Mouse (Mus musculus) MN1 (cell line): ENCODE measurements around the gene Wdr83.

Experiments
- DNase-seq: peaks from one replicate; pipeline ENCODE4 v3.0.0-alpha.2; 2016; ENCODE audit warnings: low spot score

Gene Wdr83

DNA sequence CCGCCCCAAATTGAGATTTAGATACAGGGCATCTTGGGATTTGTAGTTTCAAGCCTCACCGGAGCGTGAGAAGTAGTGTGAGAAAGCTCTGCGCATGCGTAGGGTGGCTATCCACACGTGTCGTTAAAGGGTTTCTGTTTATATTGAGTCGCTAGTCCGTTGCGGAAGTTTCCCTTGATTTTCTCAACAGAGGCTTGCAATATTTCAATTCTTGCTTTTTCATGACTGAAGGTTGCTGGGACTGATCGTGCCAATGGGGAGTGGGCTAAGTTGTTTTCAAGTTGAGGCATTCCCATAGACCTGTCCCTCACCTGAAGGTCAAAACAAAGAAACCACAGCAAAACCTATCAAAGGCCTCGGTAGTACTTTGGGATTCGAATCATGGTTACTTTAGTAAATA is 46.3 kb downstream of the Wdr83 start:
- DNase-seq = no peak

DNA sequence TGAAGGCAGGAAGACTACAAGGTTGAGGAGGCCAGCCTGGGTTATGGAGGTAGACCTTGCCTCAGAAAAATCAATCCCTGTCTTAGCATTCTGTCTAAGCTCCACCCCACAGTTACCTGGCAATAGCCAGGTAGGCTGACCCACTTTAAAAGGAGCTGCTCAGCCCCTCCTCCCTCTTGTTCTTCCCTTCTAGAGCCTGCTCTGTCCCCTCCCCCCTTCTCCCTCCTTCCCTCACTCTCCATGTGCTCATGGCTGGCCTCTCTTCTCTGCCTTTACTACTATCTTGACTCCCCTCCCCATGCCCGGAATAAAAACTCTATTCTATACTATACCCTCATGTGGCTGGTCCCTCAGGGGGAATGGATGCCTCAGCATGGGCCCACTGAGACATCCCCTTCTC is 47.2 kb downstream of the Wdr83 start:
- DNase-seq = no peak

DNA sequence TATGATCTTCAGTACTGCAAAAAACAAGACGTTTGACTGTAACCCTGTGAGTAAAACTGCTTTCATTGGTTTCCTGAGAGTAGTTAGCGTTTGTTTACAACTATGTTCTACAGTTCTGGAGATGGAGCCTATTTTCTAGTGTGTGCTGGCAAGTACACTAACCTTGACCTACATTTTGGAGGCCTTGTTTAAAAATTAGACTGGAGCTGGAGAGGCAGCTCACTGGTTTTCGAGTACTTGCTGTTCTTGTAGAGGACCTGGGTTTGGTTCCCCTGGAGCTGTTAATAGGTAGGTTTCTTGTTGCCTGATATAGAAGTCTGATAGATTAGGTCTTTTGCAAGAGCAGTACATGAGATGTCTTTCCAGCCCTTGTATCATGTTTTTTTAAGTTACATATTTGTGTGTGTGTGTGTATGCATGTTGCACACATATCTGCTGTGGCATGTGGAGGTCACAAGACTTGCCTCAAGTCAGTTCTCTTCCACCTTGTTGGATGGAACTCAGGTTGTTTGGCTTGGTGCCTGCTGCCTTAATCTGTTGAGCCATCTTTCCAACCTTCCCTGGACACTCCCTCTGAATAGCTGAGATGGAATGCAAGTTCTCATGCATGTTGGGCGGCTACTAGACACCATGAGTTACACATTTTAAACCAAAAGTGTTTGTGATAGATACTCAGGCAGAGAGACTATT is 48.3 kb downstream of the Wdr83 start:
- DNase-seq = no peak

DNA sequence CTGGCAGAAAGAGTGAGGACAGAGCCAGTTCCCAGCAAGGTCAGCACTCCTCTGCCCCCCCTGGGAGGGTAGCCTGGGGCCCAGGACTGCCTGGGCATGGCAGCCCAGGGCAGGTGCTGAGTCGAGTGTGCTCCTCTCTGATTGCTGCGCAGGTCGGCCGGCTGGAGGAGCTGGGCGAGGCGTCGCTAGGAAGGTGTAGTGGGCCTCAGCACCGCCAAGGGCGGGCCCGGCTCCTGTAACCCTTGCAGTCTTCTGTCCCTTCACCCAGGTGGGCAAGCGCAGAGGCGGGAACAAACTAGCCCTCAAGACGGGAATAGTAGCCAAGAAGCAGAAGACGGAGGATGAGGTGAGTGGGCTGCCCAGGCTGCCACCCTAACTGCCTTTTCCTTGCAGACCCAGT is 51.8 kb downstream of the Wdr83 start:
- no peak for DNase-seq

DNA sequence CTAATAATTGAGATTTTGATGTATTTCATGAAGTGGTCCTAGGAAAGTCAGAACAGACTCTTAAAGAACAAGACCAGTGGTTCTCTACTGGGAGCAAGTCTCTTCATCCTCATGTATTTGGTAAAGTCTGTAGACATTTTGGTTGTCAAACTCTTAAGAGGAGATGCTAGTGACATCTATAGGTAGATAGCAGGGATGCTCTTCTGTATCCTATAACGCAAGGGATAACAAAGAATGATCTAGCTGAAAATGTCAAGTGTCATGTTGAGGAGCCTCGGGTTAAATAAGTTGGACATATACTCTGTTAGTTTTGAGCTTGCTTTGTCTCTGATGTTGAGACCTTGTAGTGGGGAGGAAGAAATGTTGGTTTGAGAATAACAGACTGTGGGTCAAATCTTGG is 53.2 kb downstream of the Wdr83 start:
- peak; percentile 59 for DNase-seq

DNA sequence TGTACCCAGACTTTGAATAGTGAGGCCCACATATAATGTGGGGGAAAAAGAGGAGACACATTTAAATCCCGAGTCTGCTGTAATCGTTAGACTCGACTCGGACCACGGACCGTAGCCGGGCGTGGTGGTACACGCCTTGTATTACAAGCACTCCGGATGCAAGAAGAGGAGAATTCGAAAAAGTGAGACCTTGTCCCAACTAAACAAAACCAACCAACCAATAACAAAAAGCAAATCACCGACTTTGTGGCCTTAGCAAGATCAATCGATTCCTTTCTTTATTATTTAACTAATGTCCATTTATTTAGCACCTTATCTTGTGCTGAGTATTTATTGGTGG is 53.6 kb downstream of the Wdr83 start:
- peak; percentile 46 for DNase-seq

DNA sequence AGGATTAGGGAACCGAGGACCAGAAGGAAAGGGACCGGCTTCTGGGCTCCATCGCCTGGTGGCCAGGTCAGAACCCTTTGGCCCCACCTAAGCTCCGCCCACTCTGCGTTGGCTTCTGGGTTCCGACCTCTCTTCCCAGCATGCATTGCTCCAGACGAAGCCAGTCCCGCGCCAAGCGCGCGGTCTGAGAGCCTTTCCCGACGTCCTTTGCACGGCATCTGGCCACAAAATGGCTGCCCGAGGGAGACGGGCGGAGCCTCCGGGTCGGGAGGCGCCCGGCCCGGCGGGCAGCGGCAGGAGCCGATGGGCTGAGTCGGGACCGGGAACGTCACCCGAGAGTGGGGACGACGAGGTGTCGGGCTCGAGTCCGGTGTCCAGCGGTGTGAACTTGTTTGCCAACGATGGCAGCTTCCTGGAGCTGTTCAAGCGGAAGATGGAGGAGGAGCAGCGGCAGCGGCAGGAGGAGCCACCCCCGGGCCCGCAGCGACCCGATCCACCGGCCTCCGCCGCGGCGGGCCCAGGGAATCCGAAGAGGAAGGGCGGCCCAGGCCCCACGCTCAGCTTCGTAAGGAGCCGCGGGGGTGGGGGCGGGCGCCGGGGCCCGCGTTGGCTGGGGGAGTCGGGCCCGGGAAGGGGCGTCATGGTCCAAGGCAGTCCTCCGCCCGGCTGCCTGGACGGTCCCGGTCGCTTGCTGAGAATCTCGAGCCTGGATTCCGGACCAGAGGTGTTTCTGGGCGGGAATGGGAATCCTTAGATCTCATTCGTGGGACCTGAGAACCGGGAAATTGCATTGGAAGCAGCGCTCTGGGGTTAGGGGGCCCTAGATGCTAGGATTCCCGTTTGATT is 54.2 kb downstream of the Wdr83 start, which contains the start of gene Trir:
Gene Trir (plus strand): TSS at position 154 of the 846 bp plus-strand sequence.
- DNase-seq = peak; percentile 99

DNA sequence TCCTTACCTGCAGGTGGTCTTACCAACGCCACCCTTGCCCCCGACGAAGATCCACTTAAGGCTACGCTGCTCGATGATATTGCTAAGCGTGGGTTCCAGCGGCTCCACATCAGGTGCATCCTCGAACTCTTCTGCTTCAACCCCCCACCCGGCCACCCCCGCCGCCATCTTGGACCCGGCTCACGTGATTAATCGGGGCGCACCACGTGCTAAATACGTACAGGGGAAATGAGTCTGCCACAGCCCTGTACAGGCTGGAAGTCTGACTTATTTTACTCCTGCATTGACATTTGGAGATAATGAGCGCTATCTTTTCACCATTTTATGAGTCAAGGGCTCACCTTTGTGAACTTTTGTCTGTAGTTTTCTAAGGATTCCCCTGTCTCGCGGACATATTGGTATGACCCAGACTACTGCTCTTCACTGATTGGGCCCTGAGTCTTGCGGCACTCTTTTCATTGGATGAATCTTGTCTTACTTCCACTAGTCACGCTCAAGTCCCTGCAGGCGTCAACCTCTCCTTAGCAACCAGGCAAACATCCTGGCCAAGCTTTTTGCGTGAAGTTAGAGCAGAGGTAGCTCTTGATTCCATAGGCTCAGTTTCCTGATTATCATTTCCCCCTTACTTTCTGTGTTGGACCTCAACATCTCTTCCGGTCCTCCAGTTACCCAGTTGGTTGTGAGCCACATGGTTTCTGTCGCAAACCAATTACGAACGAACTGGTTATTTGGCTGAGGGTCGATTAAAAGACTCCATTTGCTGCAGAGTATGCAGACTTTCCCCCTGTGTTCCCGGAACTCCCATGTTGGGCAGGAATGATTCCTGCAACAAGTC is 55.8 kb downstream of the Wdr83 start, which contains the start of gene Asna1:
Gene Asna1 (minus strand): TSS at position 184 of the 835 bp plus-strand sequence.
- peak; percentile 96 for DNase-seq
